Mouse (Mus musculus): ENCODE measurements around the gene Slc22a23.

GRCm38 (mm10) chr13:34207714-34208470 is 137.1 kb downstream of the Slc22a23 start:
- TF ChIP-seq CTCF (IDR thresholded peaks at IDR 0.05; ENCODE audit: borderline replicate concordance, control insufficient read depth, extremely low read depth, insufficient read depth, low read length, poor library complexity): no peak
- TF ChIP-seq POLR2A (IDR thresholded peaks at IDR 0.05; ENCODE audit: control insufficient read depth, extremely low read depth, insufficient read depth, low read length, poor library complexity): no peak

All from thymus, adult 2 months (tissue).